Mouse (Mus musculus): ENCODE results near the gene Vkorc1l1. TPM values are rescaled to one million over a fixed set of nuclear protein-coding genes. Genes with fewer than 3 reads are reported as not detected.

Gene Vkorc1l1
- total and polyA plus RNA-seq, 3 experiments: 12.4 to 17.9 (median 14.3) TPM

DNA sequence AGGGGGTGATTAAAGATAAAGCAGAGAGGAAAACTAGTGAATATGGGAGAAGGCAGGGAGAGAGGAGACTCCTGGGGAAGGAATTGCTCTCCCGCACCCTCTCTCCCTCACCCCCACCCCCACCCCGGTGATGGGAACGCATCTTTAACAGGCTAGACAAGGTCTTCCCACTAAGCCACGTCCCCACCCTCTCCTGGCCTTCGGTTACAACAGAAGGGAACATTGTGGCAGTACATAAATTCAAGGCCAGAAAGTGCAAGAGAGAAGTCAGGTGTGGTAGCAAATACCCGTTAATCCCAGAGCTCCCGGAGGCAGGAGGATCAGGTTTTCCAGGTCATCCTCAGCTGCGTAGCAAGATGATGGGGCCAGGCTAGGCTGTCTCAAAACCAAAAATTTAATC, 22.4 kb upstream of the Vkorc1l1 start:
- Histone ChIP-seq H3K79me2 (replicated peaks; ENCODE audit: control insufficient read depth, insufficient read depth, low read length) (no peaks in the 10 kb centered on the region), H3K36me3 (ENCODE audit: control insufficient read depth, insufficient read depth, low read length) (no peaks in the 10 kb centered on the region), H3K27me3 (ENCODE audit: control insufficient read depth, insufficient read depth, low read length) (no peaks in the 10 kb centered on the region), H3K9ac (ENCODE audit: low read depth, low read length) (no peak overlapping the region), H3K4me1 (ENCODE audit: control insufficient read depth, insufficient read depth, low read length) (no peaks in the 10 kb centered on the region), H3K27ac (no peak overlapping the region), H3K4me3 (no peak overlapping the region)
- intact Hi-C loops (cut with DNase I): no loop called here
- TF ChIP-seq EP300 (IDR thresholded peaks at IDR 0.05; ENCODE audit: insufficient read depth, low read depth, low read length) (no peak), CTCF (IDR thresholded peaks at IDR 0.05) (no peak), POLR2A (IDR thresholded peaks at IDR 0.05; ENCODE audit: insufficient read depth, low read depth, low read length) (no peak)
- WGBS: 67% methylated on average over 8 of the region's 8 CpGs
- no peak for DNase-seq

DNA sequence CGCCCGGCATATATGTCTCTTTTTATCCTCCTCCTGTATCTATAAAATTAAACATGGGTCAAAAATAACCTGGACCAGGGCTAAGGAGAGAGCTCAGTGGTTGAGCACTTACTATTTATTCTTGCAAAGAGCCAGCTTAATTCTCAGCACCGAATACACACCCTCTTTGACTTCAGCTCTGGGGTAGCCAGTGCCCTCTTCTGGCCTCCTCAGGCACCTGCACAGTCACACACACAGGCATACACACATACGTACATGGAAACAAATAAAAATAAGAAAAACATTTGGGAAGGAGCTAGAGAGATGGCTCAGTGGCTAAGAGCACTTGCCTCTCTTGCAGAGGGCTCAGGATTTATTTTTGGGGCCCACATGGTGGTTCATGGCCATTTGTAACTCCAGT, 19.8 kb upstream of the Vkorc1l1 start:
- no peak for DNase-seq
- no peak overlapping the region for H3K9ac ChIP-seq (ENCODE audit: low read depth, low read length)
- no peak for TF ChIP-seq POLR2A (IDR thresholded peaks at IDR 0.05; ENCODE audit: insufficient read depth, low read depth, low read length)
- TF ChIP-seq EP300 (IDR thresholded peaks at IDR 0.05; ENCODE audit: insufficient read depth, low read depth, low read length): no peak
- TF ChIP-seq CTCF (IDR thresholded peaks at IDR 0.05): no peak
- H3K27me3 ChIP-seq (ENCODE audit: control insufficient read depth, insufficient read depth, low read length): no peaks in the 10 kb centered on the region
- 95% methylated on average over 4 of the region's 4 CpGs for WGBS
- no peaks in the 10 kb centered on the region for H3K36me3 ChIP-seq (ENCODE audit: control insufficient read depth, insufficient read depth, low read length)
- intact Hi-C loops (cut with DNase I): no loop called here
- no peaks in the 10 kb centered on the region for H3K4me1 ChIP-seq (ENCODE audit: control insufficient read depth, insufficient read depth, low read length)
- H3K4me3 ChIP-seq: no peak overlapping the region
- H3K27ac ChIP-seq: no peak overlapping the region
- H3K79me2 ChIP-seq (replicated peaks; ENCODE audit: control insufficient read depth, insufficient read depth, low read length): no peaks in the 10 kb centered on the region

DNA sequence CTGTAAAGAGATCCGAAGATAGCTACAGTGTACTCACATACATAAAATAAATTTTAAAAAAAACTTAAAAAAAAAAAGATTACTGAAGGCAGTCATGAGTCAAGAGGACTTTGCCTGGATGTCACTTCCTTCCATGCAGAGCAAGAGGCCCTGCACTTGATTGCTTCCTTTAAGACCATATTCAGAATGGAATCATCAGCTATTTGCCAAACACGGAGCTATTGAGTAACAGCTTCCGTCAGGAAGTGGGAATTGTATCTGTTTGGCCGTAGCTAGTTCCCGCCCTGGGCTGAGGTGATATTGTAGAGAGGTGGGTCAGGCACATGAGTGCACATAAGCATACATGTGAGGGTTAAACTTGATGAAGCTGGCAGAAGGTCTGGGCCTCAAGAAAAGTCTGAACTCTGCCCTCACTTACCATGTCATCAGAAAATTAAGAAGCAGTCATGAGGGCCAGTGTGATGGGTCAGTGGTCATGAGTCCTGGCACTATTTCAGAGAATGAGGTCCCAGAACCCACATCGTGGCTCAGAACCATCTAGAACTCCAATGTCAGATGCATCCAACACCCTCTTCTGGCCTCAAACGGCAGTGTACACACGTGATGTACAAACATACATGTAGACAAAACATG, 16.8 kb upstream of the Vkorc1l1 start:
- TF ChIP-seq POLR2A (IDR thresholded peaks at IDR 0.05; ENCODE audit: insufficient read depth, low read depth, low read length) (no peak), EP300 (IDR thresholded peaks at IDR 0.05; ENCODE audit: insufficient read depth, low read depth, low read length) (no peak), CTCF (IDR thresholded peaks at IDR 0.05) (no peak)
- no peak for DNase-seq
- WGBS: 65% methylated on average over 8 of the region's 8 CpGs
- H3K4me1 ChIP-seq (ENCODE audit: control insufficient read depth, insufficient read depth, low read length): no peaks in the 10 kb centered on the region
- H3K79me2 ChIP-seq (replicated peaks; ENCODE audit: control insufficient read depth, insufficient read depth, low read length): no peaks in the 10 kb centered on the region
- no peak overlapping the region for H3K27ac ChIP-seq
- no peaks in the 10 kb centered on the region for H3K27me3 ChIP-seq (ENCODE audit: control insufficient read depth, insufficient read depth, low read length)
- no peak overlapping the region for H3K4me3 ChIP-seq
- intact Hi-C loops (cut with DNase I): no loop called here
- H3K36me3 ChIP-seq (ENCODE audit: control insufficient read depth, insufficient read depth, low read length): no peaks in the 10 kb centered on the region
- H3K9ac ChIP-seq (ENCODE audit: low read depth, low read length): no peak overlapping the region

DNA sequence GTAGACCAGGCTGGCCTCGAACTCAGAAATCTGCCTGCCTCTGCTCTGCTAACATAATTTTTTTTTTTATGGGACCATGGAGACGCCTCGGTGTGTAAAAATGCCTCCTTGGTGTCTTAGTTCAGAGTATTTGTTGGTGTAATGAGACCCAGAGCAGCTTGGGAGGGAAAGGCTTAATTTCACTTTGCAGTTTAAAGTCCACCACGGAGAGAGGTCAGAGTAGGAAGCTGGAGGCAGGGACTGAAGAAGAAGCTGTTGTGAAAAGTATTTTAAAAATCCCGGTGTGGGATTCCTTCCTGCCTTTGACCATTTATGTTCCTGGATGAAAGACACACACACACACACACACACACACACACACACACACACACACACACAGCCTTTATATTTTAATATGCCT, 15.8 kb upstream of the Vkorc1l1 start:
- H3K4me3 ChIP-seq: no peak overlapping the region
- 61% methylated on average over 5 of the region's 5 CpGs for WGBS
- intact Hi-C loops (cut with DNase I): no loop called here

DNA sequence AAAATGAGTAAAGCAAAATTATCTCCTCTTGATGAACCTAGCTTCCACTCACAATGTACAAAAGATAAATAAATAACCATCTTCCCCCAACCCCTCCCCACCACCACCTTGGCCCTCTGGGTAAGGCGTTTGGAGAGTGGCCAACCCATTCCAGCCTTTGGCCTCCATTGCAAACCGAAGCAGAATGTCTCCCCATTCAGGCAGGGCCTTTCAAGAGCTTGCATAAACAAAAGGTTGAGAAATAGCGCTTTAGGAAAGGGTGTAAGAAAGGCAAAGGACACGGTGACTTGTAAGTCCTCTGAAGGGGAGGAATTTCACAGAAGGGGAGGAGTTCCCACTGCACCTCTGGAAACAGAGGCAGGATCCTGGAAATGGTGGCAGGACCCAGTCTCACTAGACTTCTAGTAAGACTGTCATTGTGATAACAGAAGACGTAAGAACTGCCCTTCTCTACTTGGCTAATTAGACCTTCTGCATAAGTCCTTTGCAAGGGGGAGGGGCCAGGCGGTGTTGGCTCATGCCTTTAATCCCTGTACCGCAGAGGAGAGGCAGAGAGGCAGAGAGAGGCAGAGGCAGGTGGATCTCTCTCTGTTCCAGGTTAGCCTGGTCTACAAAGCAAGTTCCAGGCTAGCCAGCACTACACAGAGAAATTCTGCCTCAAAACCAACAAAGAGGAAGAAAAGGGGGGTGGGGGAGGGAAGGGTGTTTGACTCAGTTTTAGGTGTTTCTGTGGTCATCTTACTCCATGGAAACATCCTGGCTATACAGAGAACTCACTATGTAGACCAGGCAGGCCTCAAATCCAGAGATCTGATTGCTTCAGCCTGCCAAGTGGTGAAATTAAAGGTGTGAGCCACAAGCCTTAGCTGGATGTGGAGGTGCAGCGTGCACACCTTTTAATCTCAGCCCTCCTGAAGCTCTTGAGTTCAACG, 11.6 kb upstream of the Vkorc1l1 start:
- WGBS: 47% methylated on average over 9 of the region's 9 CpGs
- DNase-seq: no peak
- H3K27me3 ChIP-seq (ENCODE audit: control insufficient read depth, insufficient read depth, low read length): no peaks in the 10 kb centered on the region
- no peak for TF ChIP-seq EP300 (IDR thresholded peaks at IDR 0.05; ENCODE audit: insufficient read depth, low read depth, low read length)
- TF ChIP-seq CTCF (IDR thresholded peaks at IDR 0.05): no peak
- no peak for TF ChIP-seq POLR2A (IDR thresholded peaks at IDR 0.05; ENCODE audit: insufficient read depth, low read depth, low read length)
- H3K79me2 ChIP-seq (replicated peaks; ENCODE audit: control insufficient read depth, insufficient read depth, low read length): no peaks in the 10 kb centered on the region
- no peaks in the 10 kb centered on the region for H3K4me1 ChIP-seq (ENCODE audit: control insufficient read depth, insufficient read depth, low read length)
- no peak overlapping the region for H3K9ac ChIP-seq (ENCODE audit: low read depth, low read length)
- no peaks in the 10 kb centered on the region for H3K36me3 ChIP-seq (ENCODE audit: control insufficient read depth, insufficient read depth, low read length)
- intact Hi-C loops (cut with DNase I): loop anchor here (10.0 kb wide), 1 partner anchor 215 kb away; the partner anchor contains the start of gene Kctd7
- no peak overlapping the region for H3K27ac ChIP-seq
- H3K4me3 ChIP-seq: no peak overlapping the region

More for the DNA sequence above, 15.8 kb upstream of the Vkorc1l1 start:
- H3K27me3 ChIP-seq (ENCODE audit: control insufficient read depth, insufficient read depth, low read length): no peaks in the 10 kb centered on the region
- H3K36me3 ChIP-seq (ENCODE audit: control insufficient read depth, insufficient read depth, low read length): no peaks in the 10 kb centered on the region
- no peaks in the 10 kb centered on the region for H3K79me2 ChIP-seq (replicated peaks; ENCODE audit: control insufficient read depth, insufficient read depth, low read length)
- H3K9ac ChIP-seq (ENCODE audit: low read depth, low read length): no peak overlapping the region
- no peaks in the 10 kb centered on the region for H3K4me1 ChIP-seq (ENCODE audit: control insufficient read depth, insufficient read depth, low read length)
- DNase-seq: no peak
- no peak overlapping the region for H3K27ac ChIP-seq
- no peak for TF ChIP-seq CTCF (IDR thresholded peaks at IDR 0.05)
- TF ChIP-seq POLR2A (IDR thresholded peaks at IDR 0.05; ENCODE audit: insufficient read depth, low read depth, low read length): no peak
- no peak for TF ChIP-seq EP300 (IDR thresholded peaks at IDR 0.05; ENCODE audit: insufficient read depth, low read depth, low read length)

DNA sequence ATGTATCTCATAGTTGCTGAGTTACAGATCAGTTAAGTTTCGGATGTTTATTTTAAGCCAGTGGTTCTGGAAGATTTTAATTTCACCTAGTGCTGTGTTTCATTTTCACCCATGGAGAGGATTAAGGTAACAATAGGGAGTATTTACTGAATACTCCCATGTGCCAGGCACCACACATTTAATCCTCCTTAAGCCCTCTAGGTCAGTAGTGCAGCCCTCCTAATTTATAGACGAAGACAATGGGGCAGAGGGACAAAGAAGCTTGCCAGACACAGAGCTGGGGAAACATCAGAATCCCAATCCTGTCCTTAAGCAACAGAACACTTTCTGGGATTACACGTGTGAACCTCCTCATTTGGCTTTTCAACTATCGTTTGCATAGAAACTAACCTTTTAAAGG, 4.8 kb upstream of the Vkorc1l1 start:
- DNase-seq: no peak
- Histone ChIP-seq H3K4me3 (no peak overlapping the region), H3K79me2 (replicated peaks; ENCODE audit: control insufficient read depth, insufficient read depth, low read length) (no peaks in the 10 kb centered on the region), H3K27me3 (ENCODE audit: control insufficient read depth, insufficient read depth, low read length) (no peaks in the 10 kb centered on the region), H3K36me3 (ENCODE audit: control insufficient read depth, insufficient read depth, low read length) (no peaks in the 10 kb centered on the region), H3K27ac (no peak overlapping the region), H3K9ac (ENCODE audit: low read depth, low read length) (no peak overlapping the region), H3K4me1 (ENCODE audit: control insufficient read depth, insufficient read depth, low read length) (no peaks in the 10 kb centered on the region)
- intact Hi-C loops (cut with DNase I): loop anchor here (10.0 kb wide), 1 partner anchor 208 kb away; the partner anchor contains the start of gene Kctd7
- WGBS: 62% methylated on average over 4 of the region's 4 CpGs
- TF ChIP-seq POLR2A (IDR thresholded peaks at IDR 0.05; ENCODE audit: insufficient read depth, low read depth, low read length): no peak
- no peak for TF ChIP-seq EP300 (IDR thresholded peaks at IDR 0.05; ENCODE audit: insufficient read depth, low read depth, low read length)
